Mouse (Mus musculus): ENCODE results near the gene Krtap1-5. TPM values are rescaled to one million over a fixed set of nuclear protein-coding genes. Genes with fewer than 3 reads are reported as not detected.

Gene Krtap1-5
- total and polyA plus RNA-seq, 2 experiments from 2014 or later = not detected

GRCm38 (mm10) chr11:99547892-99548291 lies 32.9 kb downstream of the Krtap1-5 start:
- Histone ChIP-seq H3K4me3 (ENCODE audit: low read depth, low read length) (no peak overlapping the region), H3K27me3 (ENCODE audit: insufficient read depth, low read length) (no peaks in the 10 kb centered on the region), H3K9ac (no peak overlapping the region), H3K4me1 (ENCODE audit: insufficient read depth) (no peaks in the 10 kb centered on the region), H3K27ac (ENCODE audit: low read depth, low read length) (no peak overlapping the region), H3K36me3 (ENCODE audit: insufficient read depth) (no peaks in the 10 kb centered on the region), H3K9me3 (ENCODE audit: low read length) (no peaks in the 10 kb centered on the region), H3K4me2 (ENCODE audit: low read depth) (no peak overlapping the region)
- TF ChIP-seq CTCF (IDR thresholded peaks at IDR 0.05; ENCODE audit: low read depth) = no peak
- no peak for DNase-seq
- ATAC-seq = no peak

- Histone ChIP-seq H3K36me3 (ENCODE audit: insufficient read depth) (no peaks in the 10 kb centered on the region), H3K4me2 (ENCODE audit: low read depth) (no peak overlapping the region)
Measured at GRCm38 (mm10) chr11:99539721-99540120, 41.1 kb downstream of the Krtap1-5 start.

More at GRCm38 (mm10) chr11:99539721-99540120, 41.1 kb downstream of the Krtap1-5 start:
- Histone ChIP-seq H3K4me1 (ENCODE audit: insufficient read depth) (no peaks in the 10 kb centered on the region), H3K4me3 (ENCODE audit: low read depth, low read length) (no peak overlapping the region), H3K9ac (no peak overlapping the region), H3K27me3 (ENCODE audit: insufficient read depth, low read length) (no peaks in the 10 kb centered on the region), H3K9me3 (ENCODE audit: low read length) (no peaks in the 10 kb centered on the region), H3K27ac (ENCODE audit: low read depth, low read length) (no peak overlapping the region)
- DNase-seq (peak; percentile 22), ATAC-seq (peak; percentile 45; the same call in 1 of the 2 replicates)
- no peak for TF ChIP-seq CTCF (IDR thresholded peaks at IDR 0.05; ENCODE audit: low read depth)
- 27% methylated on average over 9 of the region's 9 CpGs for WGBS

Other genes starting within 250 kb of the Krtap1-5 start
Only the 30 nearest of the 36 such genes appear.
- 0.15 and 0.19 TPM in 2 replicates for gene Krt28, start 206.1 kb downstream of the Krtap1-5 start, total RNA-seq (2014; rRNA removed)
- 0.24 and 0.48 TPM in 2 replicates for gene Krt28, start 206.1 kb downstream of the Krtap1-5 start, polyA plus RNA-seq (2015; fragmentation: Nextera tagmentation; extraction: Ambion mirVana)
- gene Krt10, start 191.7 kb downstream of the Krtap1-5 start, total RNA-seq (2014; rRNA removed) = 4.0 and 7.1 TPM in 2 replicates
- gene Krt10, start 191.7 kb downstream of the Krtap1-5 start, polyA plus RNA-seq (2015; fragmentation: Nextera tagmentation; extraction: Ambion mirVana) = 36.3 and 43.3 TPM in 2 replicates
- gene Krt12, start 158.8 kb downstream of the Krtap1-5 start, total RNA-seq (2014; rRNA removed) = 0.14 and 1.6 TPM in 2 replicates
- gene Krt12, start 158.8 kb downstream of the Krtap1-5 start, polyA plus RNA-seq (2015; fragmentation: Nextera tagmentation; extraction: Ambion mirVana) = 1.3 and 2.0 TPM in 2 replicates
- not detected in 2 replicates for gene Krt20, start 142.9 kb downstream of the Krtap1-5 start, total RNA-seq (2014; rRNA removed)
- gene Krt20, start 142.9 kb downstream of the Krtap1-5 start, polyA plus RNA-seq (2015; fragmentation: Nextera tagmentation; extraction: Ambion mirVana) = 0.09 and 0.10 TPM in 2 replicates
- gene Krt23, start 87.9 kb downstream of the Krtap1-5 start, total RNA-seq (2014; rRNA removed) = 0.08 TPM in 1 of 2 replicates, not detected in the other
- 0.20 and 0.53 TPM in 2 replicates for gene Krt23, start 87.9 kb downstream of the Krtap1-5 start, polyA plus RNA-seq (2015; fragmentation: Nextera tagmentation; extraction: Ambion mirVana)
- not detected in 2 replicates for gene Krt39, start 59.7 kb downstream of the Krtap1-5 start, total RNA-seq (2014; rRNA removed)
- not detected in 2 replicates for gene Krt39, start 59.7 kb downstream of the Krtap1-5 start, polyA plus RNA-seq (2015; fragmentation: Nextera tagmentation; extraction: Ambion mirVana)
- not detected in 2 replicates for gene Krt40, start 37.9 kb downstream of the Krtap1-5 start, total RNA-seq (2014; rRNA removed)
- gene Krt40, start 37.9 kb downstream of the Krtap1-5 start, polyA plus RNA-seq (2015; fragmentation: Nextera tagmentation; extraction: Ambion mirVana) = not detected in 2 replicates
- not detected in 2 replicates for gene Krtap3-3, start 30.2 kb downstream of the Krtap1-5 start, total RNA-seq (2014; rRNA removed)
- not detected in 2 replicates for gene Krtap3-3, start 30.2 kb downstream of the Krtap1-5 start, polyA plus RNA-seq (2015; fragmentation: Nextera tagmentation; extraction: Ambion mirVana)
- gene Krtap3-2, start 24.2 kb downstream of the Krtap1-5 start, total RNA-seq (2014; rRNA removed) = not detected in 2 replicates
- gene Krtap3-2, start 24.2 kb downstream of the Krtap1-5 start, polyA plus RNA-seq (2015; fragmentation: Nextera tagmentation; extraction: Ambion mirVana) = not detected in 2 replicates
- gene Gm11939, start 21.6 kb downstream of the Krtap1-5 start, total RNA-seq (2014; rRNA removed) = not detected in 2 replicates
- gene Gm11939, start 21.6 kb downstream of the Krtap1-5 start, polyA plus RNA-seq (2015; fragmentation: Nextera tagmentation; extraction: Ambion mirVana) = not detected in 2 replicates
- gene Krtap3-1, start 14.4 kb downstream of the Krtap1-5 start, total RNA-seq (2014; rRNA removed) = not detected in 2 replicates
- not detected in 2 replicates for gene Krtap3-1, start 14.4 kb downstream of the Krtap1-5 start, polyA plus RNA-seq (2015; fragmentation: Nextera tagmentation; extraction: Ambion mirVana)
- not detected in 2 replicates for gene Krtap1-4, start 2.6 kb upstream of the Krtap1-5 start, total RNA-seq (2014; rRNA removed)
- gene Krtap1-4, start 2.6 kb upstream of the Krtap1-5 start, polyA plus RNA-seq (2015; fragmentation: Nextera tagmentation; extraction: Ambion mirVana) = not detected in 2 replicates
- not detected in 2 replicates for gene Krtap1-3, start 10.3 kb upstream of the Krtap1-5 start, total RNA-seq (2014; rRNA removed)
- gene Krtap1-3, start 10.3 kb upstream of the Krtap1-5 start, polyA plus RNA-seq (2015; fragmentation: Nextera tagmentation; extraction: Ambion mirVana) = not detected in 2 replicates
- gene Krtap9-3, start 17.1 kb upstream of the Krtap1-5 start, total RNA-seq (2014; rRNA removed) = not detected in 2 replicates
- not detected in 2 replicates for gene Krtap9-3, start 17.1 kb upstream of the Krtap1-5 start, polyA plus RNA-seq (2015; fragmentation: Nextera tagmentation; extraction: Ambion mirVana)
- not detected in 2 replicates for gene Gm11938, start 22.3 kb upstream of the Krtap1-5 start, total RNA-seq (2014; rRNA removed)
- gene Gm11938, start 22.3 kb upstream of the Krtap1-5 start, polyA plus RNA-seq (2015; fragmentation: Nextera tagmentation; extraction: Ambion mirVana) = not detected in 2 replicates
- not detected in 2 replicates for gene Gm11937, start 29.2 kb upstream of the Krtap1-5 start, total RNA-seq (2014; rRNA removed)
- not detected in 2 replicates for gene Gm11937, start 29.2 kb upstream of the Krtap1-5 start, polyA plus RNA-seq (2015; fragmentation: Nextera tagmentation; extraction: Ambion mirVana)
- gene Krtap2-4, start 33.8 kb upstream of the Krtap1-5 start, total RNA-seq (2014; rRNA removed) = not detected in 2 replicates
- not detected in 2 replicates for gene Krtap2-4, start 33.8 kb upstream of the Krtap1-5 start, polyA plus RNA-seq (2015; fragmentation: Nextera tagmentation; extraction: Ambion mirVana)
- gene Gm11562, start 39.4 kb upstream of the Krtap1-5 start, total RNA-seq (2014; rRNA removed) = not detected in 2 replicates
- gene Gm11562, start 39.4 kb upstream of the Krtap1-5 start, polyA plus RNA-seq (2015; fragmentation: Nextera tagmentation; extraction: Ambion mirVana) = not detected in 2 replicates
- not detected in 2 replicates for gene Krtap4-1, start 47.2 kb upstream of the Krtap1-5 start, total RNA-seq (2014; rRNA removed)
- gene Krtap4-1, start 47.2 kb upstream of the Krtap1-5 start, polyA plus RNA-seq (2015; fragmentation: Nextera tagmentation; extraction: Ambion mirVana) = not detected in 2 replicates
- gene Krtap4-2, start 54.1 kb upstream of the Krtap1-5 start, total RNA-seq (2014; rRNA removed) = not detected in 2 replicates
- not detected in 2 replicates for gene Krtap4-2, start 54.1 kb upstream of the Krtap1-5 start, polyA plus RNA-seq (2015; fragmentation: Nextera tagmentation; extraction: Ambion mirVana)
- not detected in 2 replicates for gene Krtap4-7, start 63.1 kb upstream of the Krtap1-5 start, total RNA-seq (2014; rRNA removed)
- not detected in 2 replicates for gene Krtap4-7, start 63.1 kb upstream of the Krtap1-5 start, polyA plus RNA-seq (2015; fragmentation: Nextera tagmentation; extraction: Ambion mirVana)
- gene Gm11555, start 69.2 kb upstream of the Krtap1-5 start, total RNA-seq (2014; rRNA removed) = not detected in 2 replicates
- gene Gm11555, start 69.2 kb upstream of the Krtap1-5 start, polyA plus RNA-seq (2015; fragmentation: Nextera tagmentation; extraction: Ambion mirVana) = not detected in 2 replicates
- not detected in 2 replicates for gene Gm11563, start 77.9 kb upstream of the Krtap1-5 start, total RNA-seq (2014; rRNA removed)
- gene Gm11563, start 77.9 kb upstream of the Krtap1-5 start, polyA plus RNA-seq (2015; fragmentation: Nextera tagmentation; extraction: Ambion mirVana) = not detected in 2 replicates
- not detected in 2 replicates for gene Krtap4-6, start 84.9 kb upstream of the Krtap1-5 start, total RNA-seq (2014; rRNA removed)
- not detected in 2 replicates for gene Krtap4-6, start 84.9 kb upstream of the Krtap1-5 start, polyA plus RNA-seq (2015; fragmentation: Nextera tagmentation; extraction: Ambion mirVana)
- not detected in 2 replicates for gene Gm14190, start 109.7 kb upstream of the Krtap1-5 start, total RNA-seq (2014; rRNA removed)
- not detected in 2 replicates for gene Gm14190, start 109.7 kb upstream of the Krtap1-5 start, polyA plus RNA-seq (2015; fragmentation: Nextera tagmentation; extraction: Ambion mirVana)
- gene Gm14180, start 153.3 kb upstream of the Krtap1-5 start, total RNA-seq (2014; rRNA removed) = not detected in 2 replicates
- gene Gm14180, start 153.3 kb upstream of the Krtap1-5 start, polyA plus RNA-seq (2015; fragmentation: Nextera tagmentation; extraction: Ambion mirVana) = not detected in 2 replicates
- gene Gm11595, start 191.9 kb upstream of the Krtap1-5 start, total RNA-seq (2014; rRNA removed) = not detected in 2 replicates
- not detected in 2 replicates for gene Gm11595, start 191.9 kb upstream of the Krtap1-5 start, polyA plus RNA-seq (2015; fragmentation: Nextera tagmentation; extraction: Ambion mirVana)
- not detected in 2 replicates for gene Krtap4-8, start 199.7 kb upstream of the Krtap1-5 start, total RNA-seq (2014; rRNA removed)
- gene Krtap4-8, start 199.7 kb upstream of the Krtap1-5 start, polyA plus RNA-seq (2015; fragmentation: Nextera tagmentation; extraction: Ambion mirVana) = not detected in 2 replicates
- gene Krtap4-9, start 204.2 kb upstream of the Krtap1-5 start, total RNA-seq (2014; rRNA removed) = not detected in 2 replicates
- not detected in 2 replicates for gene Krtap4-9, start 204.2 kb upstream of the Krtap1-5 start, polyA plus RNA-seq (2015; fragmentation: Nextera tagmentation; extraction: Ambion mirVana)
- gene Gm11596, start 212.5 kb upstream of the Krtap1-5 start, total RNA-seq (2014; rRNA removed) = not detected in 2 replicates
- not detected in 2 replicates for gene Gm11596, start 212.5 kb upstream of the Krtap1-5 start, polyA plus RNA-seq (2015; fragmentation: Nextera tagmentation; extraction: Ambion mirVana)

Measured in forebrain, postnatal 0 days (tissue).